Mouse (Mus musculus): ENCODE results near the gene Ist1.
A peak's percentile ranks its signal among the peaks of the same experiment; 100 is the strongest.

Gene Ist1

DNA sequence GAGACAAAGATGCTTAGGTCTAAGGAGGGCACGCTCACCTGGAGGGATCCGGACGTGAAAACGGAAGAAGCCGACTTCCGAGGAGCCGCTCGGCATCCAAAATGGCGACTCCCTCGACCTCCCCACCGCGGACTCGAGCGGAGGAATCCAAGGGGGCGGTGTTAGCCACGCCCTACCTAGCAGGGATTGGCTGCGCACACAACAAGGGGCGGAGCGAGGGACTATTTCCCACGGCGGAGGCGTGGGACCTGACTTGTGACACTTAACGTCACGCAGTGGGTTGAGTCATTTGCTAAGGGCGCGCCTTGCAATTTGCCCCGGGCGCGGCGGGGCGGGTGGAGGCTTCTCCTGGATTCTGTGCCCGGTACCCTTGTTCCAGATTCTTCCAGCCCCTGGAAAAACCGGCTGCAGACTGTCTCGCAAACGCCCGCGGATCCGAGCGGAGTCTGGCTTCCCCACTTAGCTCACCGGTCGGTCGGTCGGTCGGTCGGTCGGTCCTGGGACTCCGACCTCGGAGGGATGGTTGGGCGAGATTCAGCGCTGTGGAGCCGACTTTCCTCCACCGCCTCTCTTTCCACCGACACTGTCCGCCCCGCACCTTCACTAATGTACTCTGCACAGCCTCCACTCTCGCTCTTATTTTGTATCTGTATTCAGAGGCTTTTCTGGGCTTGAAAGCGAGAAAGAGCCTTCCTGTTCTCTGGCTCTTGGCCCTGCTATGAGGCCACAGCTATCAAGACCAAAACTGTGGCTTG is at the start of gene Ist1:
TSS of gene Ist1 (minus strand) at position 115 of the 755 bp plus-strand sequence.
- peak; percentile 99 for DNase-seq

DNA sequence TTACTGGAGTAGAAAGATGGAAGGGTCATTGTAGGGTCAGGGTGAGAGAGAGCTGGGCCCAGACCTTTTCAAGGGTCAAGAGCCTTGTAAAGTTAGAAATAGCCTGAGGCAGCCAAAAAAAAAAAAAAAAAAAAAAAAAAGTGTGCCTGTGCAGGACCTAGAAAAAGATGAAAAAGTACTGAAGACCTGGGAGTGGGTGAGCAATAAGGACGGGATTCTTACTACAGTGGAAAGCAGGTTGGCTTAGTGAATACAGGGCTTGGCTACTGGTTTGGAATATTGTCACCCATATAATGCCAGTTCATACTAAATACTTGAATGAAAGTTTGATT is 45.0 kb upstream of the Ist1 start:
- no peak for DNase-seq

DNA sequence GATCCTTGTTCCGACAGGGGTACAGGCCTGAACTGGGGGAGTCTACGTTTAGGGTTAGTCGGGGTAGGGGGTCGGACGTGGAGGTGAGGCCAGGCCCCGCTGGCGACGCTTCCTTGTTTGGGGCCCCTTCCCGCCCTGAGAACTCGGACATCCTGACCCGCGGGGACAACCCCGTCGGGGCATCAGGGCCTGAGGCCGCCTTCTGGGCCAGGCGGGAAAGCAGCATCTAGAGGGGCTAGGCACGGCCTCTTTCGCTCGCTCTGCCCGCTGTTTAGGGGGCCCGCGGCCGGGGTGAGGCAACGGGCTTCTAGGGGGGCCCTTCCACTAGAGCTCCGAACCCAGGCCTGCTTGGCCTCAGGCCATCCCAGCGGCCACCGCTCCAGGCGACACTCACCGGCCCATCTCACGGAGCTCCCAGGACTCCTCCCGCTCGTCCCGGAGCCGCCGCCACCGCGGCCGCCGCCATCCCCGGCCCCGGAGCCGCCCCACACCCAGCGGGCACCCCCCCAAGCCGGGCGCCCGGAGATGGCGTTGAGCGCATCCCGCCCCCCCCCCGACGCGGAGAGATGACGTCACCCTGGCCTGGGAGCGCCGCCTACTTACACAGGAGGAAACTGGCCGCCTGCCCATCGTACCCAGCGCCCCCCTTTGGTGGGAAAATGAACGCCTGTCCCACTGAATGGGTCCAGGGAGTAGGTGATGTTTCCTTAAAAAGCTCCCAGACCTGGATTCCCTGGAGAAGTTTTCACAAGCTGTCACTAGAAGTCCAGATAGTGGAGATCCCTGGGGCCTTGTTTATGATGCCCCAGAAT is 44.4 kb upstream of the Ist1 start, which contains the start of gene Atxn1l:
TSS of gene Atxn1l (minus strand) at position 503 of the 812 bp plus-strand sequence.
- peak; percentile 90 for DNase-seq

DNA sequence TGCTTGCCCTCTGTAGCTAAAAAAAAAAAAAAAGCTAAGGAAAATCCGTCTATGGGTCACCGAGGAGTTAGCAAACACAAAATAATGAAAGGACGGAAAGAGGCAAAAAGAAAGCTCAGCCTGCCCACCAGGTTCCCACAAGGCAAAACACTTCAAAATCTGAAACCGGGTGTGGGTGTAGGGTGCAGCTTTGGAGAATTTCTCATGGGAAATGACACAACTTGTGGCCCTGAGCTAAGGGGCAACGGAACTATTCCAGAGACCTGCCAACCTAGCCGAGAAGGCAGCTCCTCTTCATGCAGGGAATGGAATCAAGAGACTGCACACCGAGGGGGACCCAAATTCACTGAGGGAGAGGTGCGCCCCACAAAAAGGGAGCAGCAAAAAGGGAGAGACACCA is 43.8 kb upstream of the Ist1 start:
- DNase-seq, result no peak

DNA sequence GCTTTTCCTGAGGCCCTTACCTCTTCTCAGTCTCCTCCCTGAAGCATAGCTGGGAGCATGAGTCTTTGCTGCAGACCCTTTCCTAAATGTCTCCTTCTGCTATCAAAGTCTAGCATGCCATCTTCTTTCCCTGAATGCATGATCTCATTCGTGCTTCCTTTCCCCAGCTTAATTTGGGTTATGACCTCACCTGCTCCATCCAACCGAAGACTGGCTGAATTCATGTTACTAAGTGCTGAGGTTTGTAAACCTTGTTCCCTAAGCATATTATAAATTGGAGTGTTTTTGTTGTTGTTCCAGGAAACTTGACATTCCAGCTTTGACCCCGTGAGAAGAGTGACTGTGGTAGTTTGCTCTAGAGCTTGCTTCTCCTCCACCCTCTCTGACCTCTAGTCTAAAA is 41.0 kb upstream of the Ist1 start:
- DNase-seq, result no peak

DNA sequence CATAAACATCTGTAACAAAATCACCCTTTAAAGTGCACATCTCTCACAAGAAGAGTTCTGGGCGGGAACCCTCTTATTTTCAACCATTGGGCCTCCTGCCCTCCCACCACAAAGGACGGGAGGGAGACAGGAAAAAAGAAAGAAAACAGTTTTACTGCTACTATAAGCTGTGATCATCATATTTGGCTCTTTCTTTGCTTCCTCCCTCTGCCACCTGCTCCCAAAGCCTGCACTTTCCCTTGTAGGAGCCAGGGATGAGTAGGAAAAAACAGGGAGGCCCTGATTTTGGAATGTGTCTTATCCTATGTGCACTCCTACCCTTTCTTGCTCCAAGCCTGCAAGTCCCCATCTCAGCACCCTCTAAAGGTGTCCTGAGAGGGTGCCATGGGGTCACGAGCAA is 38.0 kb upstream of the Ist1 start:
- no peak for DNase-seq

DNA sequence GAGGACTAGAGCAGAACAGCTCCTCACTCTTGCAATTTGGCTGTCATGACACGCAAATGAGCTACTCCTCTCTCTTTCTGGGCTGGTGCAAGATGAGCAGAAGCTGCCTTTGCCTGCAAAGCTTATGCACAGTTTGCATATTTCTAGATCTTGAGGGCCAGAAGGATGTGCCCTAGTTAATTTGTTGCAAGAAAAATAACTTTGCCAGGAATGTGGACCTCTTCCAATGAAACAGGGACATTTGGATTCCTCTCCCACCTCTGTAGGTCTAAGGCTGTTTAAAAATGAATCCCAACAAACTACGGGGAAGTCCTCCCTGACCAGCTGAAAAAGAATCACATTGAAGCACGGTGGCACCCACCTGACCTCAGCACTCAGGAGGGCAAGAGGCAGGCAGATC is 32.0 kb upstream of the Ist1 start:
- no peak for DNase-seq

DNA sequence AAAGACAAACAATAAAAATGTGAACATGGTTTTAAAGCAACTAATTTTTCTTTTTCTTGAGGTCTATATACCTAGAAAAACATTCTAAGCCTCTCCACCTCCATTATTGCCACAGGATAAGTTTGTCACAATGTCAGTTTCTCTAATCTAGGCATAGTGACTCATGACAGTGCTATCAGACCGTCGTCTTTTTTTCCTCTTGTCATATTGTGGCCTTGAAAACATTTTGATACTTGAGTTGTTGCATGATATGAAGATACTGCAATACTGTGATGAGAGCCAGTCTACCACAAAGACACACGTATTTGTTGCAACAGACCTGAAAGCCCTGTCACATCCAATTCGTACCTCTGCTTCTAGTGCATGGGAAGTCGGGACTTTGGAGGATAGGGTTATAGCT is 21.9 kb upstream of the Ist1 start:
- no peak for DNase-seq

DNA sequence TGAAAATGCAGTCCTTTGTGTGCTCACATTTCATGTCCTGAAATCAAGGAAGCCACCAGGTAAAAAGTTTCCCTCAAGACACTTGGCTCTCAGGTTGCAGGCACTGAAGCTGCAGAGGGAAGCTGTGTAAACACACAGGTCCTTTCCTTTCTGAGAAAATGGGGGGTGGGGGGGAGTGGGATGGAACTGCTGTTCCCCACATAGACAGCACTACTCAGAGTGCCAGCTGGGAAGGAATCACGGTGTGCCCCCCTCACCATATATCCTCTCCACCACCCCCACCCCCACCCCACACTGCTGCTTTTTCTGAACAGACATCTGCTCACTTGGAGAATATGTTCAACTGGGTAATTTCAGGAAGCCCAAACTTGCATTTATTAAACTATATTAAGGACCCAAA is 19.5 kb upstream of the Ist1 start:
- no peak for DNase-seq

DNA sequence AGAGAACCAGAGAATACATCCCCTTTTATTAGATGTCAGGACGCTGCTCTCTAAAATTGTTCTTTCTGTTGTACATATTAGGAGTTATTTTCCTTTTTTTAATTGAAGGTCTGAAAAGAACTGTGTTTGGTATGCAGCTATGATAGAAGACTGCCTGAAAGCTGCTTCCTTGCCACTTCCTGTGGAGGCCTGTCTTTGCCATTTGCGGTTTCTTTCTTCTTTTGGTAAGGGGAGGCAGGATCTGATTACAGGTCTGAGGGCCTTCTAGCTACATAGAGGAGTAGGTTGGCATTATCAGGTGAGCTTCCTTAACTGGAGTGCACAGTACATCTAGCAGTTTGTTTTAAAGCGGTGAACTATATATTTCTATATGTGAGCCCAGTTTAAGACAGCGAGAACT is 14.9 kb upstream of the Ist1 start:
- no peak for DNase-seq

DNA sequence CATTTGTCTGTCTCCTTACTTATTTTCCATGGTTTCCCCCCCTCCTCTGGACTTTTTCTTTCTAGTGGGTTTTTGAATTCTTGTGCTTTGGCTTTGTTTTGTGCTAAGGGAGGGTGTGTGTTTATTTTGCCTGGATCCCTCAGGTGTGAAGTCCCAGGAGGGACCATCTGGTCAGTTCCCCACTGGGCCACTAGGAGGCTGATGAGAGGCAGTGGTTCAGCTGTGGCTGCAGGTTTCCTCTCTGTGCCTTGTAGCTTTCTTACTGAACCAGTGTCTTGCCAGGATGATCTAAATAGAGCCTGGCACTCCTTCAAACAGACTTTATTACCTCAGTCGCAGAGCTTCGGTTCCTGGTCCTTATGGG is 13.8 kb upstream of the Ist1 start:
- DNase-seq, result peak; percentile 86

DNA sequence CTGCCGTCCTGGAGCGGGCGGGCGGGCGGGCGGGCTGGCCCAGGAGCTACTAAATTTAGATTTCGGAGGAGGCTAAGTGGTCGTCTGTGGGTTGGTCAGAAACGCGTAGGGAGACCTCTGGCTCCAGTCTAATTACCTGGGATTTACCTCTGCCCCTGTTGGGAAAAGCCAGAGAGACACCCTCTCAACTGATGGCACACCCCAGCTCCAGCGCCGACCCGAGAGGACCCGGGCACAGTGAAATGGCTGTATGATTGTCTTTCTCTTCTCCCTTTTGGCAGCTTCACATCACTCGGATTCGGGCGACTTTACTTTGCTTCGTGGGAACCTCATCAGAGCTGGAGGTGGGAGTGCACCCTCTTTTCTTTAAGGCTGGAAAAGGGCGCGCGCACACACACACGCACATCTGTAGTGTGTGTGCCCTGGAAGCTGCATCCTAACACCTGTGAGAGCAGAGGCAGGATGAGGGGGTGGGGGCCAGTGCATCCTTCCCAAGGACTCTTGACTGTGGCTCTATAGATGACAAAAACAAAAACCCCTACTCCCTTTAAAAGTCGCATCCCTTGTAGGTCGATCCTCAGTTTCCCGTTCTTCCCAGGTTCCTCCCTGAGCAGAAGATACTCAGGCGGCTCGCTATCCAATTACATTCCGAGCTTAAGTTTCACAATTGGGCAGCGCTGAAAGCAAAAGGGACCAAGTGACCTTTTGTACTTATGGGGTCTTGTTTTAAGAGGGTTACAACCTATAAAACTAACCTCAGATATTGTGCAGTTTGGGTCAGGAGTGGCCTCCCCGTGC is 13.2 kb upstream of the Ist1 start:
- DNase-seq, result peak; percentile 7

DNA sequence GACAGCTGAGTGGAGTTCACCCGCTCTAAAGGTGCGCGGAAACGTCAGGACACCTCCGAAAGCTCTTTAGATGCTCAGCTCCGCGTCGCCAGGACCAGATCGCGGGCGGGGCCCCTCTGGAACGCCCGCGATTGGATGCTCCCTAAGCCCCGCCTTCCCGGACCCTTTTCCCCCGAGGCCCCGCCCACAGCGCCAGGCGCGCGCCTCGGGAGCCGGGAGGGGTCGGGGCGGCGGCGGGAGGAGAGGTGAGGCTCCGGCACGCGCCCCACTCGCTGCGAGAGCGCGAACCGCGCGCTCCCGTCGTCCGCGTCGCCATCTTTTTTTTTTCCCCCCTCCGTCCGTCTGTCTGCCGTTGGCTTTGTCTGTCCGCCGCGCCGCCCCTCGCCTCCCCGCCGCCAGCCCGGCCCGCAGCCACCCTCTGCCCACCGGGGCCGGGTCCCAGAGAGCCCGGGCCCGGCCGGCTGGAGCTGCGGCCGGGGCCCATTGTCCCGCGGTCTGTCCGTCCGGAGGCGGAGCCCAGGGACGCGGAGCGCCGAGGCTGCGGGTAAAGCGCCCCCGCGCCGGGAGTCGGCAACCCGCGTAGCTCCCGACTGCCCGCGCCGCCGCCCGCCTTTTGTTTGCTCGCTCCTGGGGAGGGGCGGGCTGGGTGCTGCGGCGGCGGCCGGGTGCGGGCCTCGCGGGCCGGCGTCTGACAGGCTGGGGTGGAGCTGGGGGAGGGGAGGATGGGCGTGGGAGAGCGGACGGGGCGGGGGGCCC is 12.4 kb upstream of the Ist1 start, which contains the start of gene Zfp821:
TSS of gene Zfp821 (plus strand) at position 227 of the 756 bp plus-strand sequence.
- peak; percentile 94 for DNase-seq

DNA sequence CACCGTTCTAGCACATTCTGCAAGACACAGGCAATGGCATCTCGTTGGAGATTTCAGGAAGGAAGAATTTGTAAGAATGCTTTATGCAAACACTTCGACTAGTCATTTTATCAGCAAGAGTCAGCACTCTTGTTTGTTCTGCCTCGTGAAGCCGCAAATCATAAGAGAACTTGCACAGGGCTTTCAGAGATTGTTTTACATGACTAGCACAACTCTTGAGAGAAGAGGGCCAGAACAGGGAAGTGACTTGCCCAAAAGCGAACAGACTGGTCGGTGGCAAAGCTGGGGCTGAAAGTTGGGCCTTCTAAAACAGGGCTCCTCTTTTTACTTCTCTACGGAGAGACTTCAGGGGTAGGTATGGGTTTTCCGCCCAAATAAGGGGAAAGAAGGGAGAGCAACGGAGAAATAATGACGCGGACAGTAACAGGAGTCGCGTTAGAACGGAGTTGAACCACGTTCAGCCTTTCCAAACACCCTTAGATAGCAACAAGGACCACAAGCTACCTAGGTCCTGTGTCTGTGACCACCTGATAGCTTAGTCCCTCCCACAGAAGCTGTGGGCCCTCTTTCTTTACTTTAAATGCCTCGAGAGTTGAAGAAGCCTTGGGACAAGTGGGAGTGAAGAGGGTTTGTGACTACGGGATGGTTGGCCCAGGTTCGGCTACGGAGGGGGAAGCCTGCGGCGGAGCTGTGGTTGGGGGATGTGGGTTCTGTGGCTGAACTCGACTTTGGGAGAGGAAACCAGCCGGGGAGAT is 11.7 kb upstream of the Ist1 start:
- peak; percentile 9 for DNase-seq

DNA sequence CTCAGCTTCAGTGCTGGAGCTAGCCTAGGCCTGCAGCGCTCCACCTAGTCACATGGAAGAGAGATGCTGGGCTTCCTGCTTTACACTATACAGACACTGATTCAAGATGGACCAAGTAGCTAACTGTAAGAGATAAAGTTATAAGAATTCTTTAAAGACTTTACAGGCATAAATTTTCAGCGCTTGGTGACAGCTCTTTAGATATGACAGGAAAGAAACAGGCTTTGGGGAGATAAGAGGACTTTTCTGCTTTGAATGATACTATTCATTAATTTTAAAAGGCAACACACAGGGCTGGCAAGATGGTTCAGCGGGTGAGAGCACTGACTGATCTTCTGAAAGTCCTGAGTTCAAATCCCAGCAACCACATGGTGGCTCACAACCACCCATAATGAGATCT is 5.4 kb upstream of the Ist1 start:
- DNase-seq, result no peak

DNA sequence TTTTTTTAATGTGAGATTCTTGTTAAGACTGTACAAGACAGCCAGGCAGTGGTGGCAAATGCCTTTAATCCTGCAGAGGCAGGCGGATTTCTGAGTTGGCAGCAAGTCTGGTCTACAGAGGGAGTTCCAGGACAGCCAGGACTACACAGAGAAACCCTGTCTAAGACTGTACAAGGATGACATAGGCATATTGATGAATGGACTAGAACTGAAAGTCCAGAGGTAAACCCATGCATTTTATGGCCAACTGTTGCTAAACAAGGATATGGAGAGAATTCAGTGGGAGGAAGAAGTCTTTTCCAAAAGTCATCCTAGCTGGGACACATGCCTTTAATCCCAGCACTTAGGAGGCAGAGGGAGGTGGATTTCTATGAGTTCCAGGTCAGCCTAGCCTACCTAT is 4.7 kb upstream of the Ist1 start:
- no peak for DNase-seq

DNA sequence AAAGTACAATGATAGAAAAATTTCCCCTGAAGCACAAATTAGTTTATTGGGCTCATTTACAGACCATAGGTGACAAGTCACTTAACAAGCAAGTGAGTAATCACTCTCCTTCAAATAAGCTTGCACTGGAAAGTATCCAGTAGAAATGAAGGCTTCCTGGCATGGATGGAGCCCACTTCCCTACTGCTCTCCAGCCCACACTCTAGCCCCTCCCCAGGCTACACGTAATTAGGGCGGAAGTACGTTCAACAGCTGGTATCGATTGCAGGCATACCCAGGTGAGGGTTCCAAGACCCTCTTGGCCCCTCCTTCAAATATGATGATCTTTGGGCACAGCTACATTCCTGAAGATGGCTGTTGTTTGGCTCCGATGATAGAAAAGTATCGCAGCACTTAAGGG is 1.1 kb upstream of the Ist1 start:
- DNase-seq, result no peak

DNA sequence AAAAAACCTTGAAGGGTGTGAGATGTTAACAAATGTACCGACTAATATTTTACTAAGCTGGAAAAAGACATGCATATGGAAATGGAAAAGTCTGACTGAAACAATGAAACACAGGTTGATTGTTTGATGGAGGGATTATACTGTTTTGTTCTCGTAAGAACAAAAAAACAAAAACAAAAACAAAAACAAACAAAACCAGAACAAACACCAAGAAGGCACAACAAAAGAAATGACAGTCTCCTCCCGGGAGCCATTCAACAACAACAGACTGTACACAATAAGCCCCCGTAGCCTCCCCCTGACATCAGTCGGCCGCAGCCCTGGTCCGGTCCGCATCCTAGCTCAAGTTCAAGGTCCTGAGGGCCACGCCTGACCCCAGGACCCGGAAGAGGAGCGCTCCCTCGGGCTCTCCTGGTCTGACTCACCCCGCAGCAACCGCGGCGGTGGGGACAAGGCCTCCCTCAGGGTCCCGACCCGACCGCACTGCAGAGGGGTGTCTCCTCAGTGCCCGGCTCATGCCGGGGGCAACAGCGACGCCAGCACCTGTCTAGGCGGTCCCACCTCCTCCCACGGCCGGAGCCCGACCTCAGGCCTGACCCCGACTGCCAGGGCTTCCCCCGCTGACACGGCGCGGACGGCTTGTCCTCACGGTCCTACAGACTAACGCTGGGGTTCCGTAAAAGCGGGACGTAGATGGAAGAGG is 466 bp downstream of the Ist1 start:
- DNase-seq, result no peak

DNA sequence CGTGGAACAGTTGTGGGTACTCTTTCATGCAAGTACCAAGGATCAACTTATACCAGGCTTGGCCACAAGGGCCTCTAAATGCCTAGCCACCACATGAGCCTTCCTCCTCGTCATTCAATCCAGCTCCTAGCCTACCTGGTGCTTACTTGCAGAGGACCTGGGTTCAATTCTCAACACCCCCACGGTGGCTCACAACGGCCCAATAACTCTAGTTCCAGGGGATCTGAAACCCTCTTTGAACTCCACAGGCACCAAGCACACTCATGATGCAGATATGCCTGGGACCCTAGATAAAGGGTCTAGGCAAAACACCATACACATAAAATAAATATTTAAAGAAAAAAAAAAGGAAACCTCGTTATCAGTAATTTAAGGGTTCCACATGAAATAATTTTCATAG is 1.3 kb downstream of the Ist1 start:
- no peak for DNase-seq

DNA sequence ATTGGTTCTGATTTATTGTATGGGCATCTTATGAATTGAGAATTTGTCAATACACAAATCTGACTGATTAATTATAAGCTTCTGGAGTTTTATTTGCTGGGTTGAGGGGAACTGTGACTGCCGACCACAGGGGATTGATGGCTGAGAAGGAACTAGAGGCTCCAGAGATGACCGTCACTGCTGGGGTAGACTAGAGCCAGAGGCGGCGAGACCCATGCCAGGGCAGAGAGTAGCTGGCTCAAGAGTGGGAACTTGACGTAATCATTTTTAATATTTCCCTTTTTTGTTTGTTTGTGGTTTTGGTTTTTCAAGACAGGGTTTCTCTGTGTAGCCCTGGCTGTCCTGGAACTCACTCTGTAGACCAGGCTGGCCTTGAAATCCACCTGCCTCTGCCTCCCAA is 5.8 kb downstream of the Ist1 start:
- DNase-seq, result no peak

DNA sequence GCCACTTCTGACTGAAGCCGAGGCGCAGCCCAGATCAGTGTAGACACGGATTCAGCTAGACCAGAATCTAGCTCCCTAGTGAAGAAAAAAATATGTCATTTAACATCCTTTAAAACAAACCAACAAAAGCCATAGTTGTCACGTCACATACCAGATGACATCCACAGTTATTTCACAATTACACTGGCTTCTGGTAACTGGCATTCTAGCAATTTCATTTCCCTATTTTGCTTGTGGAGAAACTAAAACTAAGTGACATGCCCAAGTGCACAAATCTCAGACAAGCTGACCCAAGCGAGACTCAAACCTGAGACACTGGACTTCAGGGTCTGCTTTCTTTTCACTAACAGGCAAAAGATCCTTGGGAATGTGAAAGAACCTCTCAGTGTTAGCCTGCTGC is 10.9 kb downstream of the Ist1 start:
- no peak for DNase-seq

DNA sequence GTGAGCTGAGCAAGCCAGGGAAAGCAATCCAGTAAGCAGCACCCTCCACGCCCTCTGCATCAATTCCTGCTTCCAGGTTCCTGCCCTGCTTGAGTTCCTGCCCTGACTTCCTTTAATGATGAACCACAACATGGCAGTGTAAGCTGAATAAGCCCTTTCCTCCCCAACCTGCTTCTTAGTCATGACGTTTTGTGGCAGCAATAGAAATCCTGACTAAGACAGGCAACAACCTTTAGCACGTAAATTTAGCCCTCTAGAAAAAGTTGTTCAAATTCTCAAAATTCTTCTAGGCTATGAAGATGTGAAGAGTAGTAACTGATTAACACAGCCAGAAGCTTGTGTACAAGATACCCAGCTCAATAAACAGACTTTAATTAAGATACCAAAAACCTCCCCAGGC is 11.5 kb downstream of the Ist1 start:
- DNase-seq, result no peak
